In genomic region chr2:105662606-105663005, GRCm38 (mm10) we compare ENCODE assay signal across 23 mouse cellular contexts. TPM values are rescaled to one million over a fixed set of nuclear protein-coding genes. Genes with fewer than 3 reads are reported as not detected.
DNase-seq lines count a peak whose midpoint lies in the region; ATAC-seq and TF ChIP-seq lines count a peak whose summit lies in the region.
"Had no signal": no experiment of that assay in that cellular context is flagged by ENCODE, and none has a peak within 500 bp of the region (broad histone marks: within the 10 kb centered on the region; RNA-seq: fewer than 3 reads in every experiment).

No protein-coding gene starts in this region.

- H3K4me2 ChIP-seq in forebrain, embryonic 11.5 days (ENCODE audit: low read depth, low read length, severe bottlenecking) = no peak overlapping the region
- no peak overlapping the region for H3K4me2 ChIP-seq in forebrain, embryonic 14.5 days (ENCODE audit: low read length)
- no peak overlapping the region for H3K4me2 ChIP-seq in forebrain, postnatal 0 days (ENCODE audit: low read depth)
- H3K4me2 ChIP-seq: embryonic facial prominence, embryonic 12.5 days; forebrain, embryonic 15.5 days had no signal

- no peaks in the 10 kb centered on the region for H3K36me3 ChIP-seq in forebrain, embryonic 10.5 days (replicated peaks)
- no peaks in the 10 kb centered on the region for H3K36me3 ChIP-seq in forebrain, embryonic 11.5 days (ENCODE audit: control insufficient read depth, insufficient read depth, low read length)
- no peaks in the 10 kb centered on the region for H3K36me3 ChIP-seq in forebrain, embryonic 14.5 days (ENCODE audit: control insufficient read depth, insufficient read depth, low read length)
- no peaks in the 10 kb centered on the region for H3K36me3 ChIP-seq in forebrain, postnatal 0 days (ENCODE audit: insufficient read depth)
- H3K36me3 ChIP-seq: embryonic facial prominence, embryonic 10.5 days; embryonic facial prominence, embryonic 12.5 days; forebrain, embryonic 15.5 days; G1E had no signal

- H3K9me3 ChIP-seq in forebrain, embryonic 10.5 days = no peaks in the 10 kb centered on the region
- no peaks in the 10 kb centered on the region for H3K9me3 ChIP-seq in forebrain, embryonic 11.5 days (ENCODE audit: control insufficient read depth, low read length)
- no peaks in the 10 kb centered on the region for H3K9me3 ChIP-seq in forebrain, embryonic 14.5 days (replicated peaks; ENCODE audit: control insufficient read depth, low read length)
- H3K9me3 ChIP-seq in forebrain, postnatal 0 days (ENCODE audit: low read length) = no peaks in the 10 kb centered on the region
- H3K9me3 ChIP-seq: embryonic facial prominence, embryonic 10.5 days; embryonic facial prominence, embryonic 12.5 days; forebrain, embryonic 15.5 days; G1E had no signal

- no peak for TF ChIP-seq CTCF in forebrain, postnatal 0 days (IDR thresholded peaks at IDR 0.05; ENCODE audit: low read depth)

- no peak overlapping the region for H3K9ac ChIP-seq in forebrain, embryonic 11.5 days (ENCODE audit: low read length)
- H3K9ac ChIP-seq in forebrain, embryonic 14.5 days (ENCODE audit: low read length) = no peak overlapping the region
- H3K9ac ChIP-seq in forebrain, postnatal 0 days = no peak overlapping the region
- H3K9ac ChIP-seq: embryonic facial prominence, embryonic 12.5 days; forebrain, embryonic 15.5 days had no signal

- 0 out of 2 replicates have a peak overlapping the region, but pooled peaks have one; percentile 76 for H3K27ac ChIP-seq in forebrain, embryonic 10.5 days
- no peak overlapping the region for H3K27ac ChIP-seq in forebrain, embryonic 11.5 days (ENCODE audit: low read depth, low read length)
- H3K27ac ChIP-seq in forebrain, embryonic 14.5 days (ENCODE audit: low read depth, low read length) = no peak overlapping the region
- no peak overlapping the region for H3K27ac ChIP-seq in forebrain, postnatal 0 days (ENCODE audit: low read depth, low read length)
- H3K27ac ChIP-seq: embryonic facial prominence, embryonic 10.5 days; embryonic facial prominence, embryonic 12.5 days; forebrain, embryonic 15.5 days had no signal

- DNase-seq in cerebellum, postnatal 10 days = peak; percentile 46 to 55
- no peak for DNase-seq in cerebellum, postnatal 14 days
- DNase-seq in forebrain, embryonic 10.5 days (ENCODE audit: extremely low spot score, low spot score) = no peak
- no peak for DNase-seq in forebrain, embryonic 11.5 days (ENCODE audit: low spot score)
- DNase-seq in forebrain, embryonic 14.5 days (ENCODE audit: low spot score) = peak; percentile 33
- DNase-seq in forebrain, postnatal 0 days = no peak
- DNase-seq in retina, postnatal 1 day = peak; percentile 54
- no peak for DNase-seq in retina, embryonic 14.5 days (ENCODE audit: low spot score)
- DNase-seq: adrenal gland, adult 8-10 months; adrenal gland, postnatal 14 days; adrenal gland, postnatal 36 days; B cell, adult 2 months; cerebellum, adult 11-12 months; cerebellum, adult 2 months; cerebellum, adult 9-10 months had no signal

- ATAC-seq in forebrain, embryonic 11.5 days (replicated peaks; ENCODE audit: low FRiP score) = no peak
- no peak for ATAC-seq in forebrain, embryonic 14.5 days
- ATAC-seq in forebrain, postnatal 0 days = no peak
- ATAC-seq: activated CD4-positive, CD25-positive, alpha-beta regulatory T cell, adult 4 months; CD4-positive, CD25-positive, alpha-beta regulatory T cell, adult 4 months; forebrain, embryonic 15.5 days; Patski had no signal

- 1% methylated on average over 7 of the region's 7 CpGs for WGBS in forebrain, embryonic 10.5 days
- WGBS in forebrain, embryonic 11.5 days = 4% methylated on average over 7 of the region's 7 CpGs
- WGBS in forebrain, embryonic 14.5 days = 8% methylated on average over 7 of the region's 7 CpGs
- WGBS in forebrain, postnatal 0 days = 10% methylated on average over 7 of the region's 7 CpGs

- peaks cover 100% of the 10 kb centered on the region for H3K27me3 ChIP-seq in forebrain, embryonic 10.5 days (ENCODE audit: poor library complexity, severe bottlenecking)
- H3K27me3 ChIP-seq in forebrain, embryonic 11.5 days (ENCODE audit: control insufficient read depth, insufficient read depth, low read length) = peaks cover 69% of the 10 kb centered on the region
- peaks cover 57% of the 10 kb centered on the region for H3K27me3 ChIP-seq in forebrain, embryonic 14.5 days (replicated peaks; ENCODE audit: control insufficient read depth, insufficient read depth, low read length)
- peaks cover 78% of the 10 kb centered on the region for H3K27me3 ChIP-seq in forebrain, postnatal 0 days (ENCODE audit: insufficient read depth, low read length)

- peaks cover 76% of the 10 kb centered on the region for H3K4me1 ChIP-seq in forebrain, embryonic 10.5 days
- H3K4me1 ChIP-seq in forebrain, embryonic 11.5 days (replicated peaks; ENCODE audit: control insufficient read depth, insufficient read depth, low read length) = peaks cover 20% of the 10 kb centered on the region
- H3K4me1 ChIP-seq in forebrain, embryonic 14.5 days (ENCODE audit: control insufficient read depth, insufficient read depth, low read length) = peaks cover 17% of the 10 kb centered on the region
- no peaks in the 10 kb centered on the region for H3K4me1 ChIP-seq in forebrain, postnatal 0 days (ENCODE audit: insufficient read depth)

- H3K4me3 ChIP-seq in forebrain, embryonic 10.5 days = peak overlapping the region; percentile 16; the same call in 1 of the 2 replicates
- H3K4me3 ChIP-seq in forebrain, embryonic 11.5 days (ENCODE audit: low read depth, low read length) = no peak overlapping the region
- H3K4me3 ChIP-seq in forebrain, embryonic 14.5 days (ENCODE audit: low read depth, low read length) = no peak overlapping the region
- H3K4me3 ChIP-seq in forebrain, postnatal 0 days (ENCODE audit: low read depth, low read length) = no peak overlapping the region
- H3K4me3 ChIP-seq: embryonic facial prominence, embryonic 10.5 days; embryonic facial prominence, embryonic 12.5 days; forebrain, embryonic 15.5 days had no signal

RNA-seq across cellular contexts. Expression of gene Pax6, which starts 6.1 kb away (rescaled TPM):
- 76.8 and 79.6 TPM in 2 replicates for polyA plus RNA-seq in forebrain, embryonic 10.5 days (2016; fragmentation: Nextera tagmentation; extraction: Ambion mirVana)
- polyA plus RNA-seq in forebrain, embryonic 11.5 days (2014; fragmentation: Nextera tagmentation; extraction: Ambion mirVana) = 97.2 and 103 TPM in 2 replicates
- polyA plus RNA-seq in forebrain, embryonic 14.5 days (2014; fragmentation: Nextera tagmentation; extraction: Ambion mirVana) = 44.5 and 51.8 TPM in 2 replicates
- 19.0 and 32.9 TPM in 2 replicates for total RNA-seq in forebrain, postnatal 0 days (2014; rRNA removed)
- polyA plus RNA-seq in forebrain, postnatal 0 days (2015; fragmentation: Nextera tagmentation; extraction: Ambion mirVana) = 14.6 and 19.0 TPM in 2 replicates
- total RNA-seq: adrenal gland, adult 18-20 months; adrenal gland, adult 8-10 months; adrenal gland, postnatal 14 days; adrenal gland, postnatal 36 days had no signal
- polyA plus RNA-seq: Patski had no signal

Comparison
In these comparisons a context has a peak if more than half of its experiments do, and no peak if none do; other contexts are left out.
1. DNase-seq: peak in cerebellum, postnatal 10 days (2 of 2), forebrain, embryonic 14.5 days (single experiment) and retina, postnatal 1 day (single experiment); none in cerebellum, postnatal 14 days (0 of 2), forebrain, embryonic 10.5 days (single experiment), forebrain, embryonic 11.5 days (single experiment), forebrain, postnatal 0 days (single experiment) and retina, embryonic 14.5 days (single experiment).